Mouse (Mus musculus): ENCODE data around the gene Lmntd2. TPM values are rescaled to one million over a fixed set of nuclear protein-coding genes. Genes with fewer than 3 reads are reported as not detected.

The Lmntd2 gene
- polyA plus RNA-seq, 1 experiment: 0.88 TPM

GRCm38 (mm10) chr7:141227796-141228195, 13.9 kb upstream of the Lmntd2 start:
- H3K4me3 ChIP-seq (ENCODE audit: insufficient read depth, low read length): no peak overlapping the region
- TF ChIP-seq POLR2A (IDR thresholded peaks at IDR 0.05; ENCODE audit: borderline replicate concordance, low read depth, low read length) (no peak), CTCF (IDR thresholded peaks at IDR 0.05; ENCODE audit: low read depth, low read length) (no peak)

GRCm38 (mm10) chr7:141226535-141226934, 12.7 kb upstream of the Lmntd2 start:
- no peak for TF ChIP-seq POLR2A (IDR thresholded peaks at IDR 0.05; ENCODE audit: borderline replicate concordance, low read depth, low read length)
- TF ChIP-seq CTCF (IDR thresholded peaks at IDR 0.05; ENCODE audit: low read depth, low read length): no peak
- Histone ChIP-seq H3K27ac (ENCODE audit: insufficient read depth, low read depth, low read length) (no peak overlapping the region), H3K4me3 (ENCODE audit: insufficient read depth, low read length) (no peak overlapping the region), H3K4me1 (ENCODE audit: control insufficient read depth, insufficient read depth, low read length) (peaks cover 19% of the 10 kb centered on the region)

More at GRCm38 (mm10) chr7:141227796-141228195, 13.9 kb upstream of the Lmntd2 start:
- Histone ChIP-seq H3K4me1 (ENCODE audit: control insufficient read depth, insufficient read depth, low read length) (peaks cover 10% of the 10 kb centered on the region), H3K27ac (ENCODE audit: insufficient read depth, low read depth, low read length) (no peak overlapping the region)

DNA sequence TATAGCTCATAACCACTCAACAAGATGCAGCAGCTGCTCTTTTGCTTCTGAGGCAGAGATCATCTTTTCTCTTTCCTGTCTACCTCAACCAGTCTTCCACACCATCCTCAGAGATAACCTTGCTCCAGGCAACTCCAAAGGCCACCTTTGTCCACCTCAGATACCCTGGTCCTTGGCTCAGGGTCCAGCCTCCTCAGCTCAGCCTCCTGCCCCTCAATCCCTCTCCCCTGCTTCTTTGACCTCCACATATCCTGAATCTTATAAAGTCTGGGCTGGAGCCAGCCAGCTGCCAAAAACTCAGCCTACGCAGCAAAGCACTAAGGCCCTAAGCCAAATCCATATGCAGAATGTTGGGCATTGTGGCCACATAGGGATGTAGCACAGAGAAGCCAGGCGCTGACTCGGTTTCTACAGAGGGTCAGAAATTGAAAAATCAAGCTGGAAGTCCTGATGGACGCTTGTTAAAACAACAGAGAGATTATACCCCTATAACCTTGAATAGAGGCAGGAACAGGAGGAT, 8.9 kb upstream of the Lmntd2 start:
- TF ChIP-seq CTCF (IDR thresholded peaks at IDR 0.05; ENCODE audit: low read depth, low read length) (no peak), POLR2A (IDR thresholded peaks at IDR 0.05; ENCODE audit: borderline replicate concordance, low read depth, low read length) (no peak)
- Histone ChIP-seq H3K27ac (ENCODE audit: insufficient read depth, low read depth, low read length) (no peak overlapping the region), H3K4me3 (ENCODE audit: insufficient read depth, low read length) (no peak overlapping the region), H3K4me1 (ENCODE audit: control insufficient read depth, insufficient read depth, low read length) (peaks cover 27% of the 10 kb centered on the region)

GRCm38 (mm10) chr7:141222126-141222467, 8.2 kb upstream of the Lmntd2 start:
- no peak for TF ChIP-seq CTCF (IDR thresholded peaks at IDR 0.05; ENCODE audit: low read depth, low read length)
- TF ChIP-seq POLR2A (IDR thresholded peaks at IDR 0.05; ENCODE audit: borderline replicate concordance, low read depth, low read length): no peak
- Histone ChIP-seq H3K4me1 (ENCODE audit: control insufficient read depth, insufficient read depth, low read length) (peaks cover 27% of the 10 kb centered on the region), H3K4me3 (ENCODE audit: insufficient read depth, low read length) (peak overlapping the region; percentile 14), H3K27ac (ENCODE audit: insufficient read depth, low read depth, low read length) (no peak overlapping the region)

DNA sequence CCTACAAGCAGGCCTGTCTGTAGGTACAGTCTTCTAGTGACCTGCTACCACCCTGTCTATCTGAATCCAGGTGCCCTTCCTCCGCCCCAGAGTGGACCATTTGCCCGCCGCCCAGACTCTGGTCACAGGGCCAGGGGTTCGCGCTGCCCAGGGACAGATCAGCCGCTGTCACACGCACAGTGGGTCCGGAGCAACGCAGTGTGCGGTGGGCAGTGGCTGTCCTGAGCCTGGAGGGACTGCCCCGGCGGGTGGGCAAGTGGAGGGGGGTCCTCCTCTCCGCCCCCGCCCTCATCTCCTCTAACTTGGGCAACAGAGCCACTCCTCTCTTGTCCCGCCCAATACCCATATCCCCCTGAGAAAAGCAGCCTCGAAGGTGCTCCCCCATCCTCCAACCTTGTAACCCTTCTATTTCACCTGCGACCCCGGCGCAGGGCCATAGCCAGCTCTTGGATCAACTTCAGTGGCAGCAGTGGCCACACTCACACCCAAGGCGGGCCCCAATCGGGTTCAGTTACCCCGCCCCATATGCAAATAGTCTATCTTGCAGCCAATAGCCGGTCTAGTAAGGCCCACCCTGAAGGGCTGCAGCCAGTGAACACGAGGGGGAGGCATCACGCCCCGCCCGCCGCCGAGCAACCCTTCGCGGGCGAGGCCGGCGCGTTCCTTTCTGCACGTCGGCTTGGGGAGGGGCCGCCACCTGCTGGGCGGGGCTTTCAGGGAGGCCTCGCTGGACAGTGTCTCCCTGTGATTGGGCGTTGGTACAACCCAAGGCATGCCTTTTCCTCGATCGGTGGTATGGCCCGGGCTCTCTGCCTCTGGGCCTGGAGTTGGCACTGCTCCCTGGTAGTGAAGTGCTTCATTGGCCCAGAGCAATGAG, 7.6 kb upstream of the Lmntd2 start:
- TF ChIP-seq CTCF (IDR thresholded peaks at IDR 0.05; ENCODE audit: low read depth, low read length): no peak
- no peak for TF ChIP-seq POLR2A (IDR thresholded peaks at IDR 0.05; ENCODE audit: borderline replicate concordance, low read depth, low read length)

GRCm38 (mm10) chr7:141220377-141220776, 6.5 kb upstream of the Lmntd2 start:
- Histone ChIP-seq H3K27ac (ENCODE audit: insufficient read depth, low read depth, low read length) (no peak overlapping the region), H3K4me3 (ENCODE audit: insufficient read depth, low read length) (no peak overlapping the region), H3K4me1 (ENCODE audit: control insufficient read depth, insufficient read depth, low read length) (peaks cover 28% of the 10 kb centered on the region)
- TF ChIP-seq POLR2A (IDR thresholded peaks at IDR 0.05; ENCODE audit: borderline replicate concordance, low read depth, low read length) (no peak), CTCF (IDR thresholded peaks at IDR 0.05; ENCODE audit: low read depth, low read length) (no peak)

More for the DNA sequence above, 7.6 kb upstream of the Lmntd2 start:
- Histone ChIP-seq H3K4me1 (ENCODE audit: control insufficient read depth, insufficient read depth, low read length) (peaks cover 27% of the 10 kb centered on the region), H3K4me3 (ENCODE audit: insufficient read depth, low read length) (peak overlapping the region; percentile 40), H3K27ac (ENCODE audit: insufficient read depth, low read depth, low read length) (no peak overlapping the region)

DNA sequence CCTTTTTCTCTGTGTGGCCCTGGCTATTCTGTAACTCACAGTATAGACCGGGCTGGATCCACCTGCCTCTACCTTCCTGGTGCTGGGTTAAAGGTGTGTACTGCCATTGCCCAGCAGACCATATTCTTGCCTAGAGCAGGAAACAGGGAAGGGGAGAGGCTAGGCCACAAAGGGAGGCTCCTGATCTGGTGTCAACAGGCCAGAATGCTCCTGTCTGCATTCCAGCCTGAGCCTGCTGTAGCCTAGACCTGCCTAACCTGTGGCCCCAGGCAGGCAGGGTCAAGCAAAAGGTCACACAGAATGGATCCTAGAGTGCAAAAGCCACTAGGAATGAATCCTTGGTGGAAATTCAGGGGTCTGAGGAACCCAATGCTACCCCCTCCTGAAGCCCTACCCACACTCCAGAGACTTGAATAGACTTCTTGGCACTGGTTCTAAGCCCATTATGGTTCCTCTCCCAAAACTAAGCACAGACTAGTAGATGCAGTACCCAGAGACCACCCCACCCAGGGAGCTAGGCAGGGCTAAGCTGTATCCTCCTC, 5.7 kb upstream of the Lmntd2 start:
- TF ChIP-seq CTCF (IDR thresholded peaks at IDR 0.05; ENCODE audit: low read depth, low read length) (no peak), POLR2A (IDR thresholded peaks at IDR 0.05; ENCODE audit: borderline replicate concordance, low read depth, low read length) (no peak)

DNA sequence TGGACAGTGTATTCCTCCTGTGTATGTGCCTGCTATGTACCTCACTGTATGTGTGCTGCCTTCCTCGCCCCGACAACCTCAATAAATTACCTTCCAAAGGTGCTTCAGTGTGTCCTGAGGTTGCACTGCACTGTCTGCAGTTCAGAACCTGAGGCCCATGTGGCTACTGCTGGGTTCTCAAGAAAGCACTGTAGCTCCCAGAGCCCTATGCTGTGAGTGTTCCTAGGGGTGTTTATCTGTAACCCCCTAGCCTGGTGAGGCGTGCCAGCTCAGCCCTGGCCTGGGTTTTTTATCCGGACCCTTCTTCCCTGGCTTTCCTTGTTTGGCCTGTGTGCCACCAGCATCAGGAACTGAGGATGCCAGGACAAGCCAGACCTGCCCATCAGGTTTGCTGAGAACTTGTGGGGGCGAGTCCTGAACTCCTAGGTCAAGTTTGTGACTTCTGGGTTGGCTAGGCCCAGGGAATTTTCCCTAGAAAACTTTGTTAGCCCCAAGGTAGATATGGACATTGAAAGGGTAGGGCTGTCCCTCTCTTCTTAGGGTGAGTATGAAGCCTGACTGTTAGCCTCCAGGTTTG, 4.8 kb upstream of the Lmntd2 start:
- peaks cover 28% of the 10 kb centered on the region for H3K4me1 ChIP-seq (ENCODE audit: control insufficient read depth, insufficient read depth, low read length)
- no peak for TF ChIP-seq POLR2A (IDR thresholded peaks at IDR 0.05; ENCODE audit: borderline replicate concordance, low read depth, low read length)
- no peak overlapping the region for H3K27ac ChIP-seq (ENCODE audit: insufficient read depth, low read depth, low read length)
- no peak overlapping the region for H3K4me3 ChIP-seq (ENCODE audit: insufficient read depth, low read length)

More for the DNA sequence above, 5.7 kb upstream of the Lmntd2 start:
- no peak overlapping the region for H3K4me3 ChIP-seq (ENCODE audit: insufficient read depth, low read length)
- H3K27ac ChIP-seq (ENCODE audit: insufficient read depth, low read depth, low read length): no peak overlapping the region
- peaks cover 28% of the 10 kb centered on the region for H3K4me1 ChIP-seq (ENCODE audit: control insufficient read depth, insufficient read depth, low read length)

GRCm38 (mm10) chr7:141218141-141218540, 4.3 kb upstream of the Lmntd2 start:
- no peak overlapping the region for H3K27ac ChIP-seq (ENCODE audit: insufficient read depth, low read depth, low read length)
- no peak for TF ChIP-seq POLR2A (IDR thresholded peaks at IDR 0.05; ENCODE audit: borderline replicate concordance, low read depth, low read length)
- no peak for TF ChIP-seq CTCF (IDR thresholded peaks at IDR 0.05; ENCODE audit: low read depth, low read length)
- no peak overlapping the region for H3K4me3 ChIP-seq (ENCODE audit: insufficient read depth, low read length)
- peaks cover 28% of the 10 kb centered on the region for H3K4me1 ChIP-seq (ENCODE audit: control insufficient read depth, insufficient read depth, low read length)
